Mouse (Mus musculus) lung, postnatal 14 days (tissue): ENCODE results near the gene Ube2c.
"Not testable (repeated sequence)": the region's sequence is repeated elsewhere in the genome, so short reads cannot be mapped to it uniquely, and the experiment has no call there.

Experiments
- DNase-seq: peaks from one replicate; pipeline ENCODE4 v3.0.0; 2021

The Ube2c gene

GRCm38 (mm10) chr2:164790451-164790850 is 20.8 kb downstream of the Ube2c start:
- DNase-seq = peak; percentile 49

DNA sequence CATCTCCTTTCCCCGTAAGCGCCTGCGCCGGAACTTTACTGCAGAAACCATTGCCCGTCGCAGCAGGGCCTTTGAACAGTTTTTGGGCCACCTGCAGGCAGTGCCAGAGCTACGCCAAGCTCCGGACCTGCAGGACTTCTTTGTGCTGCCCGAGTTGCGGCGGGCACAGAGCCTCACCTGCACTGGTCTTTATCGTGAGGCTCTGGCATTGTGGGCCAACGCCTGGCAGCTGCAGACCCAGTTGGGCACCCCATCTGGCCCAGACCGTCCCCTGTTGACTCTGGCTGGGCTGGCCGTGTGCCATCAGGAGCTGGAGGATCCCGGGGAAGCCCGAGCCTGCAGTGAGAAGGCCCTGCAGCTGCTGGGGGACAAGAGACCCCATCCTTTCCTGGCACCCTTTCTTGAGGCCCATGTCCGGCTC is 22.2 kb downstream of the Ube2c start:
- no peak for DNase-seq

GRCm38 (mm10) chr2:164792400-164793190 is 22.9 kb downstream of the Ube2c start:
- no peak for DNase-seq

- peak; percentile 63 for DNase-seq
Observed at GRCm38 (mm10) chr2:164793236-164793635, 23.5 kb downstream of the Ube2c start.

DNA sequence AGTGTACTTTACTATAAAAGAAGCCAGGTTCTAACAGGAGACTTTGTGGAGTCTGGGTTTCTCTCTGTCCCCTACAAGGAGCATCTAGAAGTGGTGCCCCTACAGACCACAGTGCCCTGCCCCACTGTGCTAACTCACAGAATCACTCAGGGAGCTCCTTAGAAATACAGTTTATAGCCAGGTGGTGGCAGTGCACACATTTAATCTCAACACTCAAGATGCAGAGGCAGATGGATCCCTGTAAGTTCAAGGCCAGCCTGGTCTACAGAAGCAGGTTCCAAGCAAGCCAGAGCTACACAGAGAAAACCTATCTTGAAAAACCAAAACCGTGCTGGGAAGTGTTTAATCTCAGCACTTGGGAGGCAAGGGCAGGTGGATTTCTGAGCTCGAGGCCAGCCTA is 24.1 kb downstream of the Ube2c start:
- no peak for DNase-seq

- peak; percentile 93 for DNase-seq
Observed at GRCm38 (mm10) chr2:164794293-164794692, 24.6 kb downstream of the Ube2c start.

DNA sequence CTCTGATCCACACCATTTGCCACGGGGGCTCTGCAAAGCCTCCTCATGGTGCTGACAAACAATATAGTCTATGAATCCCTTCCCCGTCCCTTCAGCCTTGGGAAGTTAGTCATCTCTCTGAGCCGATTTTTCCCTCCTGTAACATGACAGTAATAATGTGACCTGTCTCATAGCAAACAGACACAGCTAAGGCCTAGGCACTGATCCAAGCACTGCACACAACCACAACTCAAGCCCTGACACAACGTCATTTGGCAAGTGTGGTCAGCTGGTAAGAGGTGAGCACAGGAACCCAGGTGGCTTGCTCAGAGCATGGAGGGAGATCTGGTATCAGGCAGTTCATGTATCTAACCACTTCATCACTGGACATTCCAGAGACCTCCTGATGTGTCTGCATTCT is 26.2 kb downstream of the Ube2c start:
- no peak for DNase-seq

- DNase-seq = not testable (repeated sequence)
Observed at GRCm38 (mm10) chr2:164798554-164798953, 28.9 kb downstream of the Ube2c start.

DNA sequence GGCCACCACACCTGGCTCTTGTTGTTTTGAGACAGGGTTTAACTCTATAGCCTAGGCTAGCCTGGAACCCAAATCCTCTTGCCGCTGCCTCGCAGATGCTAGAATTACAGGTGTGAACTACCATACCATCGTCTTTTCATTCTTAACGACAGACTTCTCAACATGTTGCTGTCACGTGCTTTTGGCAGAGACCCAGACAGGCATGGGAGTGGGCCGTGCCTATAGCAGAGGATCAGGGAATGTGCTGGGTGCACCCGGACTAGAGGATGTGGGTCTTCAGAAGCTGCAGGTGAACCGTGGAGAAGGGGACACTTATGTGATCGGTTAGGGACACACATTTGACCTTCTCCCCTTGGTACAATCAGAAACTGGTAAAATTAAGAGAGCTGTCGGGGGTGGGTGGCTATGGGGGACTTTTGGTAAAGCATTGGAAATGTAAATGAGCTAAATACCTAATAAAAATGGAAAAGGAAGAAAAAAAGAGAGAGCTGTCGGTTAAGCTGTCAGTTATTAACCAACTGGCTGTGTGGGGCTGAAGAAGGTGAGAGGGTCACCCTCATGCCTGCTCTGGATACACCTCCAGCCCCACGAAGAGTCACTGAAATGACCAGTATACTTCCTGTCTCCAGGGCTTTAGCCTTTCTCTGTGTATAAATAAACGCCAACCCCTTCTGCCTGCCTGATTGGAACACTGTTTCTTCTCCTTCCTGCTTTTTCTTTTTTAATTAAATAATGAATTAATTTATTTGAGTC is 30.7 kb downstream of the Ube2c start:
- DNase-seq = no peak

DNA sequence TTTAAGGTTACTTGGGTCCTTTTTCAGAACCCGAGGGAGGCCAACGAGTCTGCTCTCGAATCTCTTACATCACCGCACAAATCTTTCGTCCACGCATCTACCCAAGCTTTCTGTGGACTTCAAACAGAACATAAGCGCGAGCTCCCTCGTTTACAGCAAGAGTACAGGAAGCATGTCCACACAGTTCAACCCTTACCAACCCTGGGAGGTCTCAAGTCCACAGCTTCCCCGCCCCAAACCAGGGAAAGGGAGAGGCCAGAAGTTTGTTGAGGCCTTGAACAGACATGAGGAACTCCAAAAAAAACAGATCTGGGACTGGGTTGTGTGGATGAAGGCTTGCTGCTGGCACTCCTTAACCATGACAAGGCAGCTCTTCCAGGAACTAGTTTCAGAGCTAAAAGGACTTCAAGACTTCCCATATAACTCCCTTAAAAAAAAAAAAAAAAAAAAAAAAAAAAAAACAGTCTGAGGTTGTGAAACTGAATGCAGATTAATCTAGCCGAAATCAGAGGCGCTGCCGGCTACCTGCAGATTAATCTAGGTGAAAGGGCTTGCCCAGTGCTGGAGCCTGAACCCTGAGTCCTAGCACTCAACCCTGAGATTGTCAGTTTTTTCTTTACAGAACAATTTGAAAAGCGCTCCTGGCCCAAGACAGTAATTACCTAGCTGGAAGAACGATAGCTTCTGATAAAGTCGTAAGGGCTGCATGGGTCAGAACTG is 33.7 kb downstream of the Ube2c start:
- DNase-seq = no peak

- DNase-seq = no peak
Observed at GRCm38 (mm10) chr2:164803921-164804313, 34.2 kb downstream of the Ube2c start.

GRCm38 (mm10) chr2:164804533-164805331 is 35.0 kb downstream of the Ube2c start, which contains the start of the genes Acot8 and Zswim3:
Acot8 (minus strand) TSS chr2:164804882.
Zswim3 (plus strand) TSS chr2:164805098.
- DNase-seq = peak; percentile 98

DNA sequence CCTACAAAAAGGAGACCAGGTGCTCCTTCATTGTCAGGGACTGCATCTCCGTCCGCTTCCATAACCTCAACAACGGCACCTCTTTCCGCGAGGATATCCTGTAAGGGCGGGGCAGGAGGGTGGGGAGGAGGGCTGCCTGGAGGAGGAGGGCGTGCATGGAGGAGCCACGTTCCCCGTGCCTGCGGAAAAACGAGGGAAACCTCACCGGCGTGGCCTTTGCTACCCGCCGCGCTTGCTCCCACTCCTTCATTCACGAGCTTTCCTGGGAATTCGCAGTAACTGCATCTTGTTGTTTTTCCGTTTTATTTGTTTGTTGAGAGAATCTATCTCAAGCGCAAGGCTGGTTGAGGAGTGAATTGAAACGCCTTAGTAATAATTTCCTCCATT is 35.6 kb downstream of the Ube2c start:
- DNase-seq = no peak

DNA sequence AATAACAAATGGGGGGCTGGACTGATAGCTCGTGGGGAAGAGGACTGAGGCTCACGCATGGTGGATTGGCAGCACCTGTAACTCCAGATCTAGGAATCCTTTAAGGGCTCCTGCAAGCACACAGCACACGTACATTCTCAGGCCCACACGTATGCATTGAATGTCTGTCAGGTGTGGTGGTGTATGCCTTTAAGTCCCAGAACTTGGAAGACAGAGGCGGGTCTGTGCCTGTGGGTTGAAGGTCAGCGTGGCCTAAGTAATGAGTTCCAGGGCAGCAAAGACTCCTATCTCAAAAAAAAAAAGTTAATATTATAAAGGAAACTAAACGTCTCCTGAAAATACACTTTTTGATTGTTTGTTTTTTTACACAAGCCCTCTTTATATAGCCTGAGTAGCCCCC is 36.9 kb downstream of the Ube2c start:
- no peak for DNase-seq

DNA sequence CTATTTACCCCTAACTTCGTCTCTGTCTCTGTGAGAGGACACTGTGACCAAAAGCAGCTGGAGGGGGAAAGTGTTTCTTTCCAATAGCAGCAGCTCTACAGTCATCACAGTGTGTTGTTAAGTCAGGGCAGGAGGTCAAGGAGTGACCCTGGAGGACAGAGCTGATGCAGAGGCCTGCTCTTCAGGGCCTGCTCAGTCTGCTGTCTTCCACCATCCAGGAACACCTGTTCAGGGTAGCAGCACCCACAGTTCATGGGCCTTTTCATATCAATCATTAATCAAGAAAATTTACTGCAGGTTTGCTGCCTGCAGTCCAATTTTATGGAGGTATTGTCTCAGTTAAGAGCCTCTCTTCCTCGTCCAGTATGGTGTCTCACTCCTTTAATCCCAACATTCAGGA is 43.9 kb downstream of the Ube2c start:
- DNase-seq = no peak

GRCm38 (mm10) chr2:164815348-164815747 is 45.6 kb downstream of the Ube2c start:
- DNase-seq = no peak

GRCm38 (mm10) chr2:164815821-164816220 is 46.1 kb downstream of the Ube2c start:
- DNase-seq = no peak

DNA sequence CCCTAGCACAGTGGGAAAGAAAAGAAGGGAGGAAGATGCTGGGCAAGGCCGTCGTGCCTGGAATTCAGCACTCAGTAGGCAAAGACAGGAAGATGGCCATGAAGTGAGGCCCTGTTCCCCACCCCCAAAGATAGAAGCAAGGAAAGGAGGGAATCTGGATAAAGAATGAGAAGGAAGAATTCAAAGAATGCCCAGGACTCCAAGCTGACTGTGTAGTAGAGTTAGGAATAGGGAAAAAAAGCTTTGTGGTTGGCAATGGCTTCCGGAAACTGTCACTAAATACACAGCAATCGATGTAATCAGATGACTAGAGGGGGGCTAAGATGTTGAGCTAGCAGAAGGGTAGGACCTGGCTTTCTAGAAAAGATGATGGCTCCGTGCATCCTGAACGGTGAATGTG is 47.5 kb downstream of the Ube2c start:
- DNase-seq = no peak

GRCm38 (mm10) chr2:164817703-164818102 is 48.0 kb downstream of the Ube2c start:
- DNase-seq = no peak

DNA sequence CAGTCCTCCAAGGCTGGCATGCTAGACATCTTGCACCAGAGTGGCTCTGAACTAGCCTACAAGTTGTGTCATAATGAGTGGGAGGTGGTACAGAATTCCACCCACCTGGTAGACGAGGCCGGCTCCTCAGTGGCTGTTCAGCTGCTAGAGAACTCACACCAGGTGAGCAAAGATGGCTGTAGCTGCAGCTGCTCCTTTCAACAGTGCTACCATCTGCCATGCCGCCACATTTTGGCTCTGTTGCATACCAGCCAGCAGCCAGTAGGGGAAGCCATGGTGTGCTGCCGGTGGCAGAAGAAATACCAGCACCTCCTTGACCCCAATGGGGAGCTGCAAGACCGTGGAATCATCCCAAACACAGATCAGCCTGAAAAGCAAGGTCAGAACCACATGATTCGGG is 51.4 kb downstream of the Ube2c start:
- DNase-seq = no peak

DNA sequence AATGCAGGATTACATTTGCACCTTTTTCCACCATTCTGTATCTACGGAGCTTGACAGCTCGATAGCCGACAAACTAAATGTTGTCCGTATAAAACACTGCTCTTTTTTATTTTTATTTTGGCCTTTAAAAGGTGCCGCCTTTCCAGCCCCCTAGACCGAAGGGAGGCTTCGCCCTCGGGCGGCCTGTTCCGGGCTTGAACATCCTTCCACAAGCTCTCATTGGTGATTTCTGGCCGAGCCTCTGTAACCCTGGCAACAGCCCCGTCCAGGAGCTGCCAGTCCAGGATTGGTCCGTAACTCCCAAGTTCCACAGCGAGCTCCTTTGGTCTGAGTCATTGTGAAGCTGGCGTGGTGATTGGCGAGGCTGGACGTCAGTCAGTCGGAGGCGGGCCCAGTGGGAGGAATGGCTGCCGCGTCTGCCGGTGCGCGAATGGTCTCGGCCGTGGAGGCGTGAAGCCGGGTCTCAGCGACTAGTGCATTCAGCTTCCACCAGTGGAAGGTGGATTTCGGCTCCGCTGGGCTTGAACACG is 53.0 kb downstream of the Ube2c start, which contains the start of gene Zswim1:
TSS of gene Zswim1 (plus strand) at position 51 of the 530 bp plus-strand sequence.
- DNase-seq = peak; percentile 100

DNA sequence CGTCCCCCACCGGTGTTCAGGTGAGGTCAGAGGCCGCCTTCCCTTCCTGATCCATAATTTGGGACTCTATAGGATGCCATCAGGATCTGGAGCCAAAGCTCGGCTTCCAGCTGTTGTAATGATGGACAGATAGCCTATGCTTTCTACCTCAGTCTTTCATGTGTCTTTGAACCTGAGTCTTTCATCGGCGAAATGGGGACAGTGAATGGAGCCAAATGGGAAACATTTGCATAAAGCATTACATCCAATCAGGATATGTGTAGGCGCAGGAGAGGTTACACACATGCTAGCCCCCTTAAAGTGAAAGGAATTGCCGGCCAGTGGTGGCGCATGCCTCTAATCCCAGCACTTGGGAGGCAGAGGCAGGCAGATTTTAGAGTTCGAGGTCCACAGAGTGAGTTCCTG is 53.5 kb downstream of the Ube2c start:
- no peak for DNase-seq
